Mouse (Mus musculus) hindbrain, postnatal 0 days (tissue): ENCODE measurements around the gene Tet2. TPM values are rescaled to one million over a fixed set of nuclear protein-coding genes. Genes with fewer than 3 reads are reported as not detected.

Experiments
- ATAC-seq: fragments of 200-750 bp; cut with Nextera tagmentation; 2 replicates; pipeline ENCODE4 v1.8.0; 2017; ENCODE audit warnings: mild to moderate bottlenecking, moderate TSS enrichment, moderate library complexity
- DNase-seq: peaks from one replicate; pipeline ENCODE4 v3.0.0-alpha.2; 2015; ENCODE audit warnings: low spot score
- H3K27ac ChIP-seq: fragments of 300-500 bp; sonication (generic); 2 replicates; pipeline ENCODE4 v1.5.1; 2014; ENCODE audit warnings: mild to moderate bottlenecking
- H3K27me3 ChIP-seq: fragments of 300-500 bp; sonication (generic); 2 replicates; pipeline ENCODE4 v1.6.1; 2014; ENCODE audit warnings: low read length, mixed read lengths; ENCODE audit not compliant: insufficient read depth
- H3K36me3 ChIP-seq: fragments of 300-500 bp; sonication (generic); 2 replicates; pipeline ENCODE4 v1.6.1; 2014; ENCODE audit warnings: low read length, mixed read lengths; ENCODE audit not compliant: insufficient read depth
- H3K4me1 ChIP-seq: fragments of 300-500 bp; sonication (generic); 2 replicates; pipeline ENCODE4 v1.6.1; 2014; ENCODE audit warnings: antibody characterized with exemption, low read length, mixed read lengths; ENCODE audit not compliant: insufficient read depth
- H3K4me2 ChIP-seq: fragments of 300-500 bp; sonication (generic); 2 replicates; pipeline ENCODE4 v1.6.1; 2014; ENCODE audit warnings: low read depth, mild to moderate bottlenecking, low read length, moderate library complexity, mixed read lengths
- H3K4me3 ChIP-seq: fragments of 300-500 bp; sonication (generic); 2 replicates; pipeline ENCODE4 v1.5.1; 2014; ENCODE audit warnings: low read length
- H3K9ac ChIP-seq: fragments of 300-500 bp; sonication (generic); replicated peaks from 2 replicates; pipeline ENCODE4 v1.6.1; 2014; ENCODE audit warnings: mild to moderate bottlenecking, low read length, moderate library complexity, mixed read lengths
- H3K9me3 ChIP-seq: fragments of 300-500 bp; sonication (generic); 2 replicates; pipeline ENCODE4 v1.6.1; 2016; ENCODE audit warnings: low read length, mixed read lengths
- CTCF ChIP-seq: IDR thresholded peaks from 2 replicates; pipeline ENCODE4 v1.5.1; 2016; ENCODE audit warnings: antibody characterized with exemption, control low read depth, low read depth
- WGBS: fragments of 180-500 bp; shearing (Covaris S2); extraction: QIAGEN DNeasy Blood & Tissue Kit; methylation state at CpG from one replicate; pipeline ENCODE4 v1.1.7; 2014; 5-methylcytosine and 5-hydroxymethylcytosine counted together
- polyA plus RNA-seq: library from polyadenylated mRNA; unstranded; fragments of >200 nt; fragmentation: Nextera tagmentation; extraction: Ambion mirVana; gene quantifications from 2 replicates; pipeline ENCODE4 v1.2.1, GENCODE M21; 2015
- total RNA-seq: library from RNA; depleted of rRNA; stranded (reverse); fragments of >200 nt; gene quantifications from 2 replicates; pipeline ENCODE4 v1.2.3, GENCODE M21; 2014

Tet2 gene
- total and polyA plus RNA-seq, 2 experiments from 2014 or later = 17.7 to 26.9 TPM

DNA sequence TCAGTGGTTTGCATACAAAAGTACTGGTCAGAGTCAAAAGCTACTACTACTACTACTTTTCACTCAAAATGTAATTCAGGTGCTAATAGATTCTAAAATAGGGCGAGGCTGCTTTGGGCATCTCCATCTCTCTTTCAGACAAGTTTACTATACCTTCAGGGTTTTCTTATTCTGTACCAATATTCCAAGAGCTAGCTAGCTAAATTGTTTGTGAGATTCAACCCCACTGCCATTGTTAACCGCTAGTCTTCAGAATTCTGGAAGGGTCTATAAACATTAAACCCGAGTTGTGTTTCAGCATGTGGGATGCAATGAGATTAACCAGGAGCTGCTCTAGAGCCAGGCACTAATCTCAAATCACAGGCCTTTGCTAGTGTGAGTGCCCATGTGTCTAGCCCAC lies 12.1 kb downstream of the Tet2 start:
- Histone ChIP-seq H3K27me3 (no peaks in the 10 kb centered on the region), H3K4me3 (no peak overlapping the region), H3K9me3 (no peaks in the 10 kb centered on the region), H3K4me1 (no peaks in the 10 kb centered on the region), H3K4me2 (no peak overlapping the region), H3K9ac (no peak overlapping the region), H3K36me3 (no peaks in the 10 kb centered on the region), H3K27ac (no peak overlapping the region)
- no peak for ATAC-seq
- no peak for DNase-seq
- no peak for TF ChIP-seq CTCF
- 73% methylated on average over 3 of the region's 3 CpGs for WGBS

DNA sequence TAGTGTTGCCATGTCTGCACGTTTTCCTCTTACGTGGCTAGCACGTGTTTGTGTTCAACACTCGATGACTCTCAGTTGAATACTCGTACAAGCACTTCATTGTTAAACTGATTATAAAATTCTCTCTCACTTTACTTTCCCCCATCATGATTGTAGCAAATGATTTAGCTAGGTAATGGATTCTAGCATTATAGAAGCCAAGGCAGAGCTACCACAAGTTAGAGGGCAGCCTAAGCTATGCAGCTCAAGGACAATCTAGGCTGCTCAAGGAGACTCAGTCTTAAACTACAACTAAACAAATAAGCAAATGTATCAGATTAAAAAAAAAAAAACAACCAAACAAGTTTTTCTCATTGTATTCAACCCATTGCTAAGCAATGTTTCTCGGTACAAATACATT lies 12.7 kb downstream of the Tet2 start:
- no peak overlapping the region for H3K4me2 ChIP-seq
- no peak overlapping the region for H3K27ac ChIP-seq
- TF ChIP-seq CTCF = no peak
- 82% methylated on average over 6 of the region's 6 CpGs for WGBS
- no peaks in the 10 kb centered on the region for H3K4me1 ChIP-seq
- H3K4me3 ChIP-seq = no peak overlapping the region
- ATAC-seq (no peak), DNase-seq (no peak)
- no peak overlapping the region for H3K9ac ChIP-seq
- no peaks in the 10 kb centered on the region for H3K36me3 ChIP-seq
- no peaks in the 10 kb centered on the region for H3K9me3 ChIP-seq
- no peaks in the 10 kb centered on the region for H3K27me3 ChIP-seq

DNA sequence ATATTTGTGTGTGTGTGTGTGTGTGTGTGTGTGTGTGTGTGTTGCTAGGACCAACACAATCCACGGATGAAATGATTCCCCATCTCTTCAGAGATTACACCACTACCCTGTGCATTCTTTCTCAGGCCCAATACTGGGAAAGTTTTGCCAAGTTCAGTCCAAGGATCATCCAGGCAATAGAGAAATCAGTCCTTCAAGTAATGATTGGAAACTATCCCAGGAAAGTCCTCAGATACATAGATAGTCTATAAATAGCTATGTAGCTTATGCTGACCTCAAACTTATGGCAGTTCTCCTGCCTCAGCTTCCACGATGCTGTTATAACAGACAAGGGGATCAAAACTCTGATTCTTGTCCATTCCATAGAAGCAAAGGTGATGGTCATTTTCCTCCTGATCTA lies 13.8 kb downstream of the Tet2 start:
- Histone ChIP-seq H3K4me1 (no peaks in the 10 kb centered on the region), H3K27ac (no peak overlapping the region), H3K9me3 (no peaks in the 10 kb centered on the region), H3K9ac (no peak overlapping the region), H3K4me3 (no peak overlapping the region), H3K27me3 (no peaks in the 10 kb centered on the region), H3K4me2 (no peak overlapping the region), H3K36me3 (no peaks in the 10 kb centered on the region)
- DNase-seq (no peak), ATAC-seq (no peak)
- TF ChIP-seq CTCF = no peak
- 78% methylated on average over 2 of the region's 2 CpGs for WGBS

DNA sequence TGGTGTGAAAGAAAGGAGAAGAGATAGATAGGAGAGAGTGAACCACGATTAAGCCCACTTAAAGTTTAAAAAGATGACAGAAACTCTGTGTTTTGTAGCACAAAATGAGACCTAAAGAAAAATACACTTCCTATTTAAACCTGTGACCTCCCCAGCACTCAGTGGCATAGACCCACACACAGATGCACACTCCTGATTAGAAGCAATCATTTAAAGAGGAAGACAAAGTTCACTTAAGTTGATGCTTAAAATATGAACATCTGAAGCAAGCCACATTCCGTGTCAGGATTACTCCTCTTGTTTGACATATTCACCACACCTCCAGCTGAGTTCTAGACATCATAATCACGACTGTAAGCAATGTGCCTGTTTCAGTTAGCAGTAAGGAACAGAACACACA lies 14.3 kb downstream of the Tet2 start:
- Histone ChIP-seq H3K9me3 (no peaks in the 10 kb centered on the region), H3K4me2 (no peak overlapping the region), H3K4me3 (no peak overlapping the region), H3K9ac (no peak overlapping the region), H3K27me3 (no peaks in the 10 kb centered on the region), H3K36me3 (no peaks in the 10 kb centered on the region), H3K4me1 (no peaks in the 10 kb centered on the region), H3K27ac (no peak overlapping the region)
- TF ChIP-seq CTCF = no peak
- ATAC-seq (no peak), DNase-seq (no peak)
- 66% methylated on average over 3 of the region's 3 CpGs for WGBS

DNA sequence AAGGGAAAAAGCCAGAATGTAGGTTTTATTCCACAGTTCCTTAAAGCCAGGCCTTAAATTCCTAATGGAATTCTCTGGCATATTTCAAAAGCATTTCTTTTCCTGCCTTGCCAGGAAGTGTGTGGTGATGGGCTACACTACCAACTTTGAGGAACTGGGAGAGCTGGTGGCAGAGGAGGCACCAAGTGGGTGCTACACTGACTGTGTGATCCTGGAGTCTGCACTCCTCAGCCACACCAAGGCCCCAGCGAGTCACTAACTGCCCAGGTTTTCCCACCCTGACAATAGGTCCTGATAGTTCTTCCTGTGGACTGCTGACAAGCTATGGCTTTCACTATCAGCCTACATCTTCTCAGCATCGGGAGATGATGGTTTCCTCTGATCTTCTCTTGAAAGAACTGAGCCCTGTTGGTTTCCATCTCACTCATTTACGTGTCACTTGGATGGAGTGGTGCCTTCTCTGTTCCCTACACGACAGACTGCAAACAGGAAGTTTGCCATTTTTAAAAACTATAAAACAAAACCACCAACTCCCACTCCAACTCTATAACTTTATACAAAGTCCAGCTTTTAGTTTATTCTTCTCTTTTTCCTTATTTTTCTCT lies 18.7 kb downstream of the Tet2 start:
- H3K27ac ChIP-seq = no peak overlapping the region
- H3K27me3 ChIP-seq = no peaks in the 10 kb centered on the region
- ATAC-seq (no peak), DNase-seq (no peak)
- H3K4me3 ChIP-seq = no peak overlapping the region
- WGBS = 91% methylated on average over 4 of the region's 4 CpGs
- no peaks in the 10 kb centered on the region for H3K9me3 ChIP-seq
- TF ChIP-seq CTCF = no peak
- H3K9ac ChIP-seq = no peak overlapping the region
- no peaks in the 10 kb centered on the region for H3K4me1 ChIP-seq
- H3K4me2 ChIP-seq = no peak overlapping the region
- H3K36me3 ChIP-seq = no peaks in the 10 kb centered on the region

DNA sequence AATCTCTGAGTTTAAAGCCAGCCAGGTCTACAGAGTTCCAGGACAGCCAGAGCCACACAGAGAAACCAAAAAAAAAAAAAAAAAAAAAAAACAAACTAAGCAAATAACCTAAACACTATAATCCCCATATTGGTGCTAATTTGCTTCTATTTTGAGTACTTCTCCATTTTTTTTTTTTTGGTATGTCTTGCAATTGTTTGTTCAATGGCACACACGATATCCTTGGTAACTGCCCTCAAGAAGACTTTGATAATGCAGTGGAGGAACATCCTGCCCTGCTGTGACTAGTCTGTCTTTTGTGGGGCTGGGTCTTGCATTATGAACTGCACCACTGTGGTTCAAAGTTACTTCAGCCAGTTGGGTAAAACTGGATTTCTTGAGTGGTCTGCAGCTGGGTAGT lies 19.4 kb downstream of the Tet2 start:
- H3K4me2 ChIP-seq = no peak overlapping the region
- TF ChIP-seq CTCF = no peak
- H3K4me3 ChIP-seq = no peak overlapping the region
- H3K27ac ChIP-seq = no peak overlapping the region
- no peak for ATAC-seq
- no peaks in the 10 kb centered on the region for H3K36me3 ChIP-seq
- 65% methylated on average over 1 of the region's 1 CpGs for WGBS
- no peak for DNase-seq
- no peaks in the 10 kb centered on the region for H3K4me1 ChIP-seq
- H3K9ac ChIP-seq = no peak overlapping the region
- no peaks in the 10 kb centered on the region for H3K9me3 ChIP-seq
- H3K27me3 ChIP-seq = no peaks in the 10 kb centered on the region

DNA sequence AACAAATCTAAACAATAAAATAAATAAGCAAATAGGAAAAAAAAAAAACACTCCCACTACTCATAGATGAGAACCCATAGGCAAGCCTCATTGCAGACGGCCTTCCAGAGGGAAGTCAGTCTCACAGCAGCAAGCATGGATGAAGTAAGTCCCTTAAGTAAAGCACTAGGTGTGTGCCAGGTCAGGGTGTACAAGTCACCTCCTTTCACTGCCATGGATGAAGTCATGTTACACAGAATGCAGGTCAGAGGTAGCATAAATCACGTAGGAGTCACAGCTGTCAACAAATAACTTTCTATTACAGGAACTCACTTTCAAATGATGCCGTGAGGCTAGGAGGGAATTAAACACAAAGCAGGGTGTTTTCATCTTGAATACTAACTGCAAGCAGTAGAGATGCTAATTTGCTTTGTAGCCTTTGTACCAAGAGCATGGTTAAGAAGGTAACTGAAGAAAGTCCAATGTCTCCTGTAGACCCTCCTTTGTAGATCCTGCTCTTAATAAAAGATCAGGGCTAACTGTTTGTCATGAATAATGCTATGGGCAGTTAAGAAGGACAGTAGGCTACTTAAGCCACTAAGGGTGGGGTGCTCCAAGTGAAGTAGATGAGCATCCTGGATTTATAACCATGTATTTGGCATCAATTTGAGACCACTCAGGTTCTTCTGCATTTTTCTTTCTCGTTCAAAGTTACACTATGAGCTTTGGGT lies 20.4 kb downstream of the Tet2 start:
- Histone ChIP-seq H3K4me3 (no peak overlapping the region), H3K9ac (no peak overlapping the region), H3K4me2 (no peak overlapping the region), H3K4me1 (no peaks in the 10 kb centered on the region), H3K27me3 (no peaks in the 10 kb centered on the region), H3K9me3 (no peaks in the 10 kb centered on the region), H3K36me3 (no peaks in the 10 kb centered on the region), H3K27ac (no peak overlapping the region)
- no peak for DNase-seq
- ATAC-seq = no peak
- WGBS = 84% methylated on average over 4 of the region's 4 CpGs
- no peak for TF ChIP-seq CTCF
